23 mouse cellular contexts compared by ENCODE assay signal in genomic region chr9:107512326-107512725, GRCm38 (mm10). TPM values are rescaled to one million over a fixed set of nuclear protein-coding genes. Genes with fewer than 3 reads are reported as not detected.
DNase-seq lines count a peak whose midpoint lies in the region; ATAC-seq and TF ChIP-seq lines count a peak whose summit lies in the region.
"Had no signal": no experiment of that assay in that cellular context is flagged by ENCODE, and none has a peak within 500 bp of the region (broad histone marks: within the 10 kb centered on the region; RNA-seq: fewer than 3 reads in every experiment).

No protein-coding gene starts in this region.

- H3K4me1 ChIP-seq in forebrain, embryonic 10.5 days: peaks cover 63% of the 10 kb centered on the region
- H3K4me1 ChIP-seq in forebrain, postnatal 0 days (ENCODE audit: insufficient read depth): peaks cover 12% of the 10 kb centered on the region
- H3K4me1 ChIP-seq in neural tube, embryonic 12.5 days: peaks cover 70% of the 10 kb centered on the region
- H3K4me1 ChIP-seq in midbrain, embryonic 13.5 days (replicated peaks): peaks cover 69% of the 10 kb centered on the region
- no peaks in the 10 kb centered on the region for H3K4me1 ChIP-seq in lung, postnatal 0 days (ENCODE audit: insufficient read depth, low read depth, low read length)

- no peak for TF ChIP-seq CTCF in forebrain, postnatal 0 days (IDR thresholded peaks at IDR 0.05; ENCODE audit: low read depth)
- TF ChIP-seq CTCF in lung, postnatal 0 days (IDR thresholded peaks at IDR 0.05): no peak

- H3K4me3 ChIP-seq in forebrain, embryonic 10.5 days: no peak overlapping the region
- no peak overlapping the region for H3K4me3 ChIP-seq in forebrain, postnatal 0 days (ENCODE audit: low read depth, low read length)
- no peak overlapping the region for H3K4me3 ChIP-seq in neural tube, embryonic 12.5 days
- H3K4me3 ChIP-seq in midbrain, embryonic 13.5 days (replicated peaks): no peak overlapping the region
- no peak overlapping the region for H3K4me3 ChIP-seq in lung, postnatal 0 days (ENCODE audit: low read depth, low read length)
- H3K4me3 ChIP-seq: embryonic facial prominence, embryonic 13.5 days; left cerebral cortex, adult 2 months; megakaryocyte, embryonic 14.5 days; myocyte had no signal

- H3K9me3 ChIP-seq in forebrain, embryonic 10.5 days: no peaks in the 10 kb centered on the region
- no peaks in the 10 kb centered on the region for H3K9me3 ChIP-seq in forebrain, postnatal 0 days (ENCODE audit: low read length)
- no peaks in the 10 kb centered on the region for H3K9me3 ChIP-seq in neural tube, embryonic 12.5 days
- H3K9me3 ChIP-seq in midbrain, embryonic 13.5 days: no peaks in the 10 kb centered on the region
- no peaks in the 10 kb centered on the region for H3K9me3 ChIP-seq in lung, postnatal 0 days (ENCODE audit: low read length)
- H3K9me3 ChIP-seq: embryonic facial prominence, embryonic 13.5 days; megakaryocyte, embryonic 14.5 days had no signal

- no peak for DNase-seq in forebrain, embryonic 10.5 days (ENCODE audit: extremely low spot score, low spot score)
- DNase-seq in forebrain, postnatal 0 days: no peak
- no peak for DNase-seq in neural tube, embryonic 10.5 days (ENCODE audit: extremely low spot score, low spot score)
- no peak for DNase-seq in layer of hippocampus, adult 9-11 months
- DNase-seq in lung, postnatal 0 days (ENCODE audit: low spot score): no peak
- DNase-seq: adrenal gland, postnatal 10 days; cerebellum, adult 9-10 months; gastrocnemius, postnatal 36 days; kidney, postnatal 10 days; lung, adult 18-20 months; thymus, postnatal 4 days had no signal

- H3K27me3 ChIP-seq in forebrain, embryonic 10.5 days (ENCODE audit: poor library complexity, severe bottlenecking): 0 out of 2 replicates have a peak, but pooled peaks cover 1% of the 10 kb centered on the region
- H3K27me3 ChIP-seq in forebrain, postnatal 0 days (ENCODE audit: insufficient read depth, low read length): no peaks in the 10 kb centered on the region
- H3K27me3 ChIP-seq in neural tube, embryonic 12.5 days (replicated peaks): 0 out of 2 replicates have a peak, but pooled peaks cover 2% of the 10 kb centered on the region
- H3K27me3 ChIP-seq in midbrain, embryonic 13.5 days: no peaks in the 10 kb centered on the region
- no peaks in the 10 kb centered on the region for H3K27me3 ChIP-seq in lung, postnatal 0 days (replicated peaks; ENCODE audit: insufficient read depth, low read length)

- no peaks in the 10 kb centered on the region for H3K36me3 ChIP-seq in forebrain, embryonic 10.5 days (replicated peaks)
- no peaks in the 10 kb centered on the region for H3K36me3 ChIP-seq in forebrain, postnatal 0 days (ENCODE audit: insufficient read depth)
- peaks cover under 1% of the 10 kb centered on the region; the same call in 1 of the 2 replicates for H3K36me3 ChIP-seq in neural tube, embryonic 12.5 days
- peaks cover 11% of the 10 kb centered on the region; the same call in 1 of the 2 replicates for H3K36me3 ChIP-seq in midbrain, embryonic 13.5 days
- no peaks in the 10 kb centered on the region for H3K36me3 ChIP-seq in lung, postnatal 0 days (ENCODE audit: insufficient read depth, low read length)
- H3K36me3 ChIP-seq: embryonic facial prominence, embryonic 13.5 days had no signal

- no peak overlapping the region for H3K9ac ChIP-seq in forebrain, postnatal 0 days
- H3K9ac ChIP-seq in neural tube, embryonic 12.5 days: no peak overlapping the region
- no peak overlapping the region for H3K9ac ChIP-seq in midbrain, embryonic 13.5 days (replicated peaks)
- no peak overlapping the region for H3K9ac ChIP-seq in lung, postnatal 0 days (replicated peaks; ENCODE audit: low read depth)

- peak overlapping the region; percentile 71 for H3K27ac ChIP-seq in forebrain, embryonic 10.5 days
- no peak overlapping the region for H3K27ac ChIP-seq in forebrain, postnatal 0 days (ENCODE audit: low read depth, low read length)
- peak overlapping the region; percentile 2; the same call in 1 of the 2 replicates for H3K27ac ChIP-seq in neural tube, embryonic 12.5 days
- peak overlapping the region; percentile 82 for H3K27ac ChIP-seq in midbrain, embryonic 13.5 days
- H3K27ac ChIP-seq in lung, postnatal 0 days (ENCODE audit: low read length): no peak overlapping the region
- H3K27ac ChIP-seq: left cerebral cortex, adult 2 months had no signal

- 64% methylated on average over 16 of the region's 16 CpGs for WGBS in forebrain, embryonic 10.5 days
- WGBS in forebrain, postnatal 0 days: 43% methylated on average over 16 of the region's 16 CpGs
- 64% methylated on average over 16 of the region's 16 CpGs for WGBS in neural tube, embryonic 12.5 days
- 51% methylated on average over 16 of the region's 16 CpGs for WGBS in midbrain, embryonic 13.5 days
- WGBS in lung, postnatal 0 days: 76% methylated on average over 16 of the region's 16 CpGs

- no peak overlapping the region for H3K4me2 ChIP-seq in forebrain, postnatal 0 days (ENCODE audit: low read depth)
- H3K4me2 ChIP-seq in neural tube, embryonic 12.5 days (replicated peaks): no peak overlapping the region
- no peak overlapping the region for H3K4me2 ChIP-seq in midbrain, embryonic 13.5 days (replicated peaks)
- H3K4me2 ChIP-seq in lung, postnatal 0 days (replicated peaks; ENCODE audit: low read depth, low read length): no peak overlapping the region
- H3K4me2 ChIP-seq: embryonic facial prominence, embryonic 13.5 days; liver, embryonic 11.5 days had no signal

- ATAC-seq in forebrain, postnatal 0 days: no peak
- no peak for ATAC-seq in neural tube, embryonic 12.5 days (ENCODE audit: low FRiP score, low read depth)
- ATAC-seq in midbrain, embryonic 13.5 days: no peak
- ATAC-seq in erythroid progenitor cell, adult 5-6 weeks (replicated peaks; ENCODE audit: low FRiP score, poor library complexity, severe bottlenecking): no peak
- ATAC-seq in lung, postnatal 0 days: no peak
- ATAC-seq: CD4-positive, CD25-positive, alpha-beta regulatory T cell, adult 4 months; intestine, postnatal 0 days; Patski had no signal

- no peak for TF ChIP-seq EP300 in lung, postnatal 0 days (IDR thresholded peaks at IDR 0.05)

RNA-seq across cellular contexts. Expression of gene Tmem115, which starts 21.4 kb away (rescaled TPM):
- 33.0 and 35.8 TPM in 2 replicates for polyA plus RNA-seq in forebrain, embryonic 10.5 days (2016; fragmentation: Nextera tagmentation; extraction: Ambion mirVana)
- 44.3 and 51.4 TPM in 2 replicates for total RNA-seq in forebrain, postnatal 0 days (2014; rRNA removed)
- polyA plus RNA-seq in forebrain, postnatal 0 days (2015; fragmentation: Nextera tagmentation; extraction: Ambion mirVana): 49.7 and 50.4 TPM in 2 replicates
- 46.7 and 48.4 TPM in 2 replicates for polyA plus RNA-seq in neural tube, embryonic 12.5 days (2016; fragmentation: Nextera tagmentation; extraction: Ambion mirVana)
- 38.6 and 41.3 TPM in 2 replicates for polyA plus RNA-seq in midbrain, embryonic 13.5 days (2015; fragmentation: Nextera tagmentation; extraction: Ambion mirVana)
- total RNA-seq in erythroid progenitor cell, adult 5-6 weeks (2015; ENCODE audit: low replicate concordance): 0.72 and 3.8 TPM in 2 replicates
- 2.6 and 8.4 TPM in 2 replicates for total RNA-seq in erythroid progenitor cell, adult 5-6 weeks (2017; ENCODE audit: low replicate concordance)
- 48.4 and 48.5 TPM in 2 replicates for polyA plus RNA-seq in lung, postnatal 0 days (2015; fragmentation: Nextera tagmentation; extraction: Ambion mirVana)

RNA-seq across cellular contexts. Expression of gene Cyb561d2, which starts 29.7 kb away (rescaled TPM):
- polyA plus RNA-seq in forebrain, embryonic 10.5 days (2016; fragmentation: Nextera tagmentation; extraction: Ambion mirVana): 20.4 and 21.0 TPM in 2 replicates
- total RNA-seq in forebrain, postnatal 0 days (2014; rRNA removed): 36.0 and 42.7 TPM in 2 replicates
- polyA plus RNA-seq in forebrain, postnatal 0 days (2015; fragmentation: Nextera tagmentation; extraction: Ambion mirVana): 47.0 and 48.3 TPM in 2 replicates
- 24.2 and 25.4 TPM in 2 replicates for polyA plus RNA-seq in neural tube, embryonic 12.5 days (2016; fragmentation: Nextera tagmentation; extraction: Ambion mirVana)
- 28.3 and 29.1 TPM in 2 replicates for polyA plus RNA-seq in midbrain, embryonic 13.5 days (2015; fragmentation: Nextera tagmentation; extraction: Ambion mirVana)
- total RNA-seq in erythroid progenitor cell, adult 5-6 weeks (2015; ENCODE audit: low replicate concordance): not detected in 2 replicates
- 1.8 and 2.9 TPM in 2 replicates for total RNA-seq in erythroid progenitor cell, adult 5-6 weeks (2017; ENCODE audit: low replicate concordance)
- polyA plus RNA-seq in lung, postnatal 0 days (2015; fragmentation: Nextera tagmentation; extraction: Ambion mirVana): 29.7 and 34.7 TPM in 2 replicates

RNA-seq across cellular contexts. Expression of gene Nprl2, which starts 29.7 kb away (rescaled TPM):
- 36.7 and 37.3 TPM in 2 replicates for polyA plus RNA-seq in forebrain, embryonic 10.5 days (2016; fragmentation: Nextera tagmentation; extraction: Ambion mirVana)
- total RNA-seq in forebrain, postnatal 0 days (2014; rRNA removed): 59.9 and 73.3 TPM in 2 replicates
- polyA plus RNA-seq in forebrain, postnatal 0 days (2015; fragmentation: Nextera tagmentation; extraction: Ambion mirVana): 65.9 and 70.4 TPM in 2 replicates
- polyA plus RNA-seq in neural tube, embryonic 12.5 days (2016; fragmentation: Nextera tagmentation; extraction: Ambion mirVana): 52.6 and 55.2 TPM in 2 replicates
- 67.7 and 70.8 TPM in 2 replicates for polyA plus RNA-seq in midbrain, embryonic 13.5 days (2015; fragmentation: Nextera tagmentation; extraction: Ambion mirVana)
- 1.4 and 31.4 TPM in 2 replicates for total RNA-seq in erythroid progenitor cell, adult 5-6 weeks (2015; ENCODE audit: low replicate concordance)
- total RNA-seq in erythroid progenitor cell, adult 5-6 weeks (2017; ENCODE audit: low replicate concordance): 1.1 and 1.2 TPM in 2 replicates
- polyA plus RNA-seq in lung, postnatal 0 days (2015; fragmentation: Nextera tagmentation; extraction: Ambion mirVana): 24.7 and 28.0 TPM in 2 replicates

RNA-seq across cellular contexts. Expression of gene Zmynd10, which starts 34.8 kb away (rescaled TPM):
- 0.74 and 1.4 TPM in 2 replicates for polyA plus RNA-seq in forebrain, embryonic 10.5 days (2016; fragmentation: Nextera tagmentation; extraction: Ambion mirVana)
- total RNA-seq in forebrain, postnatal 0 days (2014; rRNA removed): 6.4 and 11.6 TPM in 2 replicates
- polyA plus RNA-seq in forebrain, postnatal 0 days (2015; fragmentation: Nextera tagmentation; extraction: Ambion mirVana): 5.9 and 7.0 TPM in 2 replicates
- polyA plus RNA-seq in neural tube, embryonic 12.5 days (2016; fragmentation: Nextera tagmentation; extraction: Ambion mirVana): 0.51 and 0.82 TPM in 2 replicates
- 1.1 and 1.5 TPM in 2 replicates for polyA plus RNA-seq in midbrain, embryonic 13.5 days (2015; fragmentation: Nextera tagmentation; extraction: Ambion mirVana)
- not detected in 2 replicates for total RNA-seq in erythroid progenitor cell, adult 5-6 weeks (2015; ENCODE audit: low replicate concordance)
- total RNA-seq in erythroid progenitor cell, adult 5-6 weeks (2017; ENCODE audit: low replicate concordance): not detected in 2 replicates
- polyA plus RNA-seq in lung, postnatal 0 days (2015; fragmentation: Nextera tagmentation; extraction: Ambion mirVana): 9.1 and 10.7 TPM in 2 replicates
- total RNA-seq: adrenal gland, postnatal 10 days; gastrocnemius, postnatal 36 days; hematopoietic stem cell, adult 5-6 weeks had no signal

RNA-seq across cellular contexts. Expression of gene Rassf1, which starts 39.0 kb away (rescaled TPM):
- 57.4 and 59.6 TPM in 2 replicates for polyA plus RNA-seq in forebrain, embryonic 10.5 days (2016; fragmentation: Nextera tagmentation; extraction: Ambion mirVana)
- total RNA-seq in forebrain, postnatal 0 days (2014; rRNA removed): 21.7 and 25.2 TPM in 2 replicates
- 26.6 and 33.3 TPM in 2 replicates for polyA plus RNA-seq in forebrain, postnatal 0 days (2015; fragmentation: Nextera tagmentation; extraction: Ambion mirVana)
- 37.6 and 37.7 TPM in 2 replicates for polyA plus RNA-seq in neural tube, embryonic 12.5 days (2016; fragmentation: Nextera tagmentation; extraction: Ambion mirVana)
- polyA plus RNA-seq in midbrain, embryonic 13.5 days (2015; fragmentation: Nextera tagmentation; extraction: Ambion mirVana): 38.6 and 39.5 TPM in 2 replicates
- total RNA-seq in erythroid progenitor cell, adult 5-6 weeks (2015; ENCODE audit: low replicate concordance): 24.5 and 35.2 TPM in 2 replicates
- total RNA-seq in erythroid progenitor cell, adult 5-6 weeks (2017; ENCODE audit: low replicate concordance): 31.4 and 31.7 TPM in 2 replicates
- polyA plus RNA-seq in lung, postnatal 0 days (2015; fragmentation: Nextera tagmentation; extraction: Ambion mirVana): 86.1 and 97.7 TPM in 2 replicates

Comparison
In these comparisons a context has a peak if more than half of its experiments do, and no peak if none do; other contexts are left out.
1. H3K27ac ChIP-seq: peak in forebrain, embryonic 10.5 days (single experiment), neural tube, embryonic 12.5 days (single experiment) and midbrain, embryonic 13.5 days (single experiment); none in forebrain, postnatal 0 days (single experiment) and lung, postnatal 0 days (single experiment).